Mouse (Mus musculus): ENCODE measurements around the gene Use1. TPM values are rescaled to one million over a fixed set of nuclear protein-coding genes. Genes with fewer than 3 reads are reported as not detected.

The Use1 gene
- polyA plus RNA-seq, 1 experiment = 156 TPM

DNA sequence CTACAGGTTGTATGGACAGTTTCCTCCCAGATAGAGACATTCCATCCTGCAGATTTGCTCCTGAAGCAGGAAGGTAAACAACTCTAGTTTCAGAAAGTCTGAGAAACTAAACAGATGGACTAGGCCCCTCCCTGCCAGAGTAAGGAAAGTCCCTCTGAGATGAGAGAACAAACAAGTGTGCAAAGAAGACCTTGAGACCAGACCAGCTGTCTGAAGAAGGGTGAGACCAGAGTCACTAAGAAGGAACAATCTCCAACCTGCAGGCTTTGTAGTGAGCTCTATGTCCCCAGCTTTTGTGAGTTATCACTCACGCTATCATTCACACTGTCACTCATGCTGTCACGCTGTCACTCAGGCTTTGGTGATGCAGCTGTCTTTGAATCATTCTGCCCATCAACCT, 25.0 kb downstream of the Use1 start:
- Histone ChIP-seq H3K36me3 (ENCODE audit: control insufficient read depth, insufficient read depth, low read length) (no peaks in the 10 kb centered on the region), H3K27ac (ENCODE audit: control insufficient read depth, insufficient read depth, low read length) (no peak overlapping the region), H3K4me1 (replicated peaks; ENCODE audit: control insufficient read depth, insufficient read depth, low read length) (peaks cover 5% of the 10 kb centered on the region), H3K4me3 (ENCODE audit: control insufficient read depth, insufficient read depth, low read length) (no peak overlapping the region), H3K27me3 (ENCODE audit: control insufficient read depth, insufficient read depth, low read length) (no peaks in the 10 kb centered on the region)
- TF ChIP-seq CTCF (IDR thresholded peaks at IDR 0.05; ENCODE audit: borderline replicate concordance, control insufficient read depth, extremely low read depth, insufficient read depth, low read length, poor library complexity) (no peak), POLR2A (IDR thresholded peaks at IDR 0.05; ENCODE audit: control insufficient read depth, extremely low read depth, insufficient read depth, low read length, poor library complexity) (no peak)
- DNase-seq = no peak
- 99% methylated on average over 2 of the region's 2 CpGs for WGBS

GRCm38 (mm10) chr8:71392391-71392790, 25.7 kb downstream of the Use1 start:
- WGBS = 93% methylated on average over 5 of the region's 5 CpGs
- H3K4me3 ChIP-seq (ENCODE audit: control insufficient read depth, insufficient read depth, low read length) = no peak overlapping the region
- TF ChIP-seq CTCF (IDR thresholded peaks at IDR 0.05; ENCODE audit: borderline replicate concordance, control insufficient read depth, extremely low read depth, insufficient read depth, low read length, poor library complexity) (no peak), POLR2A (IDR thresholded peaks at IDR 0.05; ENCODE audit: control insufficient read depth, extremely low read depth, insufficient read depth, low read length, poor library complexity) (no peak)
- H3K27me3 ChIP-seq (ENCODE audit: control insufficient read depth, insufficient read depth, low read length) = no peaks in the 10 kb centered on the region
- H3K4me1 ChIP-seq (replicated peaks; ENCODE audit: control insufficient read depth, insufficient read depth, low read length) = peaks cover 9% of the 10 kb centered on the region
- H3K27ac ChIP-seq (ENCODE audit: control insufficient read depth, insufficient read depth, low read length) = no peak overlapping the region
- DNase-seq = no peak
- H3K36me3 ChIP-seq (ENCODE audit: control insufficient read depth, insufficient read depth, low read length) = no peaks in the 10 kb centered on the region

DNA sequence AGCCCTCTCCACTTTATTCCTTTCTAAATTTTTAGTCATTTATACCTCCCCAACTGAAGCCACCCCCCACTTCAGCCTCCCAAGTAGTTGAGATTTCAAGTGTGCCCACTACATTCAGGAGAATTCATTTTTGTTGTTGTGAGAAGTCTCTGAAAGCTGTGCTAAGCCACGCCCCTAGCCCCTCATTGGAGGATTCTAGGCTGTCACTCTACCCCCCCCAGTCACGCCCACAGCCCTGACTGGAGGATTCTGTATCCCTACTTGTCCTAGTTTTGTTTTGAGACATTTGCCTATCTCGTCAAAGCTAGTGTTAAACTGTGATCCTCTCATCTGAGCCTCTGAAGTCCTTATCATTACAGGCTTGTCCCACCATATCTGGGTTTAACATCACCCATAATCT, 26.2 kb downstream of the Use1 start:
- Histone ChIP-seq H3K27ac (ENCODE audit: control insufficient read depth, insufficient read depth, low read length) (no peak overlapping the region), H3K4me3 (ENCODE audit: control insufficient read depth, insufficient read depth, low read length) (no peak overlapping the region), H3K27me3 (ENCODE audit: control insufficient read depth, insufficient read depth, low read length) (no peaks in the 10 kb centered on the region), H3K4me1 (replicated peaks; ENCODE audit: control insufficient read depth, insufficient read depth, low read length) (peaks cover 13% of the 10 kb centered on the region), H3K36me3 (ENCODE audit: control insufficient read depth, insufficient read depth, low read length) (no peaks in the 10 kb centered on the region)
- DNase-seq = no peak
- WGBS = 65% methylated on average over 3 of the region's 3 CpGs
- TF ChIP-seq CTCF (IDR thresholded peaks at IDR 0.05; ENCODE audit: borderline replicate concordance, control insufficient read depth, extremely low read depth, insufficient read depth, low read length, poor library complexity) (no peak), POLR2A (IDR thresholded peaks at IDR 0.05; ENCODE audit: control insufficient read depth, extremely low read depth, insufficient read depth, low read length, poor library complexity) (no peak)

GRCm38 (mm10) chr8:71394481-71394880, 27.8 kb downstream of the Use1 start:
- H3K27ac ChIP-seq (ENCODE audit: control insufficient read depth, insufficient read depth, low read length) = no peak overlapping the region
- TF ChIP-seq POLR2A (IDR thresholded peaks at IDR 0.05; ENCODE audit: control insufficient read depth, extremely low read depth, insufficient read depth, low read length, poor library complexity) = no peak
- TF ChIP-seq CTCF (IDR thresholded peaks at IDR 0.05; ENCODE audit: borderline replicate concordance, control insufficient read depth, extremely low read depth, insufficient read depth, low read length, poor library complexity) = no peak
- 93% methylated on average over 7 of the region's 7 CpGs for WGBS
- H3K4me3 ChIP-seq (ENCODE audit: control insufficient read depth, insufficient read depth, low read length) = no peak overlapping the region
- H3K27me3 ChIP-seq (ENCODE audit: control insufficient read depth, insufficient read depth, low read length) = no peaks in the 10 kb centered on the region
- H3K36me3 ChIP-seq (ENCODE audit: control insufficient read depth, insufficient read depth, low read length) = peaks cover 8% of the 10 kb centered on the region; the same call in 1 of the 2 replicates
- DNase-seq = no peak
- peaks cover 13% of the 10 kb centered on the region for H3K4me1 ChIP-seq (replicated peaks; ENCODE audit: control insufficient read depth, insufficient read depth, low read length)

DNA sequence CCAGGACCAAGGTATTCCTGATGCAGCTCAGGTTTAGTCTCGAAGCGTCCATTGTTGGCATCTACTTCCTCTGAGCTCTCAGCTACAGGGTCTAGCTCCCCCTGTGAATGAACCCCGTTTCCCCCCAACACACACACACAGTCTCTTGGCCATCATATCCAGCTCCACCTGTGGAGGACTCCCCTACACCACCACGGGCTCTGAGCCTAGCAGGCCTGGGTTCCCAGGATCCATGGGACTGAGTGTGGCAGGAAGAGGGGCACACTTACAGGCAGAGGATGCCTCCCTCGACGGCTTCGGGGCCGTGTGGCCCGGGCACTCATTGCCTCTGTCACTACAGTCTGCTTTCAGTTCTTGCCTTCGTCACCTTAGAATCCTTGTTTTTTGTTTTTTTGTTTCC, 28.4 kb downstream of the Use1 start:
- 84% methylated on average over 10 of the region's 10 CpGs for WGBS
- Histone ChIP-seq H3K36me3 (ENCODE audit: control insufficient read depth, insufficient read depth, low read length) (peaks cover 8% of the 10 kb centered on the region; the same call in 1 of the 2 replicates), H3K27ac (ENCODE audit: control insufficient read depth, insufficient read depth, low read length) (no peak overlapping the region), H3K4me1 (replicated peaks; ENCODE audit: control insufficient read depth, insufficient read depth, low read length) (peaks cover 13% of the 10 kb centered on the region), H3K27me3 (ENCODE audit: control insufficient read depth, insufficient read depth, low read length) (no peaks in the 10 kb centered on the region), H3K4me3 (ENCODE audit: control insufficient read depth, insufficient read depth, low read length) (no peak overlapping the region)
- no peak for DNase-seq
- TF ChIP-seq POLR2A (IDR thresholded peaks at IDR 0.05; ENCODE audit: control insufficient read depth, extremely low read depth, insufficient read depth, low read length, poor library complexity) = no peak
- TF ChIP-seq CTCF (IDR thresholded peaks at IDR 0.05; ENCODE audit: borderline replicate concordance, control insufficient read depth, extremely low read depth, insufficient read depth, low read length, poor library complexity) = no peak

GRCm38 (mm10) chr8:71395629-71396028, 29.0 kb downstream of the Use1 start, which contains the start of gene Ushbp1:
Gene Ushbp1, minus strand, starts transcription at chr8:71395802.
- H3K27ac ChIP-seq (ENCODE audit: control insufficient read depth, insufficient read depth, low read length) = no peak within 1 kb of the TSS
- no peak for DNase-seq
- H3K27me3 ChIP-seq (ENCODE audit: control insufficient read depth, insufficient read depth, low read length) = no peaks in the 10 kb centered on the region
- H3K36me3 ChIP-seq (ENCODE audit: control insufficient read depth, insufficient read depth, low read length) = peaks cover 8% of the 10 kb centered on the region; the same call in 1 of the 2 replicates
- H3K4me1 ChIP-seq (replicated peaks; ENCODE audit: control insufficient read depth, insufficient read depth, low read length) = peaks cover 13% of the 10 kb centered on the region
- H3K4me3 ChIP-seq (ENCODE audit: control insufficient read depth, insufficient read depth, low read length) = 0 out of 2 replicates have a peak within 1 kb of the TSS, but pooled peaks have one; percentile 1
- no peak for TF ChIP-seq CTCF (IDR thresholded peaks at IDR 0.05; ENCODE audit: borderline replicate concordance, control insufficient read depth, extremely low read depth, insufficient read depth, low read length, poor library complexity)
- no peak for TF ChIP-seq POLR2A (IDR thresholded peaks at IDR 0.05; ENCODE audit: control insufficient read depth, extremely low read depth, insufficient read depth, low read length, poor library complexity)
- 91% methylated on average over 9 of the region's 9 CpGs for WGBS

Data from thymus, adult 2 months (tissue).